8 mouse cellular contexts compared by ENCODE assay signal in the genomic region with DNA sequence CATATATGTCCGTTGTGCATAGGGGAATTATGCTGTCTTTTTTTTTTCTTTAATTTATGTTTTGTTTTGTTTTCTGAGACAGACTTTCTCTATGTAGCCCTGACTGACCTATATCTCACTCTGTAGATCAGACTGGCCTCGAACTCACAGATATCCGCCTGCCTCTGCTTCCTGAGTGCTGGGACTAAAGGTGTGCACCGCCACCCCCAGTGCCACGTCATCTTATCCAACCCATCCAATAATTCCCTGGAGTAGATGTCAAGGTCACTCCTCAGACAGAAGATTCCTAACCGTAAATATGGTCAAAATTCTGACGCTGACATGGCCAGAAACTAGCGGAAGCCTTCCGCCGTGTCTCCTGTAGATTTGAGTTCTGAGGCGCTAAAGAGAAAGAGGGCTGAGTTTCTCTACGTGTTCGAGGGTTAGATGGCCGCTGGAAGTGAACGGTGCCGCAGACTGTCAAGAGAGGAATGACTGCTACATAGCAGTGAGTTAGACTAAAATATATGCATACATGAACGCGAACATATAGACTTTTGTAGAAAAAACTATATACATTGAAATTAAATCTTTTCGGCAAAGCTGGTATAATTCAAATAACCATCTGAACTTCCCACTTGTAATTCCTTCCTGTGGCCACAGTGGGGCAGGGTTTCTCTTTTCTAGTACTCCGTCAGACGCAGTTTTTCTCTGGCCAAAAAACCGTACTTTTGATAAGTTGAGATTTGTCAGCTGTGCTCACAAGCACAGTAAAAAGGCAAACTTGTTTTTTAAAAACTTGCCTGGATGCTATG. TPM values are rescaled to one million over a fixed set of nuclear protein-coding genes. Genes with fewer than 3 reads are reported as not detected.
DNase-seq lines count a peak whose midpoint lies in the region; ATAC-seq and TF ChIP-seq lines count a peak whose summit lies in the region.

No protein-coding gene starts in this region.

- peak overlapping the region; percentile 58 for H3K4me2 ChIP-seq in lung, embryonic 14.5 days

- no peak overlapping the region; the same call in 1 of the 2 replicates for H3K4me3 ChIP-seq in G1E (ENCODE audit: low read depth, low read length)
- H3K4me3 ChIP-seq in layer of hippocampus, adult 2 months, result peak overlapping the region; percentile 59
- peak overlapping the region; percentile 37 for H3K4me3 ChIP-seq in lung, embryonic 14.5 days (ENCODE audit: low read depth, low read length)

- no peaks in the 10 kb centered on the region for H3K27me3 ChIP-seq in G1E (ENCODE audit: insufficient read depth, low read length)
- no peaks in the 10 kb centered on the region for H3K27me3 ChIP-seq in lung, embryonic 14.5 days (ENCODE audit: insufficient read depth, low read length)

- 12% methylated on average over 22 of the region's 22 CpGs for WGBS in lung, embryonic 14.5 days

- TF ChIP-seq CTCF in G1E (IDR thresholded peaks at IDR 0.05; ENCODE audit: low read depth, low read length), result peak; percentile 36; the same call in 1 of the 2 replicates
- peak; percentile 96 for TF ChIP-seq CTCF in layer of hippocampus, adult 2 months (conservative IDR thresholded peaks at IDR 0.05)
- TF ChIP-seq CTCF in lung, embryonic 14.5 days (IDR thresholded peaks at IDR 0.05; ENCODE audit: low read depth), result peak; percentile 77

- H3K27ac ChIP-seq in layer of hippocampus, adult 2 months, result peak overlapping the region; percentile 40
- H3K27ac ChIP-seq in lung, embryonic 14.5 days (ENCODE audit: low read depth), result no peak overlapping the region

- H3K9ac ChIP-seq in lung, embryonic 14.5 days, result peak overlapping the region; percentile 10; the same call in 1 of the 2 replicates

- H3K4me1 ChIP-seq in G1E (ENCODE audit: insufficient read depth, low read depth, low read length), result peaks cover 23% of the 10 kb centered on the region
- no peaks in the 10 kb centered on the region; the same call in 1 of the 2 replicates for H3K4me1 ChIP-seq in lung, embryonic 14.5 days (ENCODE audit: insufficient read depth)

- H3K9me3 ChIP-seq in G1E (replicated peaks), result no peaks in the 10 kb centered on the region
- no peaks in the 10 kb centered on the region for H3K9me3 ChIP-seq in lung, embryonic 14.5 days (ENCODE audit: low read depth, low read length)

- DNase-seq in G1E (ENCODE audit: low spot score), result no peak
- peak; percentile 64 for DNase-seq in brain, embryonic 18.5 days (ENCODE audit: low read depth, low spot score)
- peak; percentile 77 for DNase-seq in heart, postnatal 4 days
- peak; percentile 66 to 76 for DNase-seq in layer of hippocampus, adult 2 months (ENCODE audit: low spot score in 2 of 2)
- DNase-seq in lung, embryonic 14.5 days, result peak; percentile 96
- peak; percentile 47 to 74 for DNase-seq in thymus, postnatal 10 days (ENCODE audit: low spot score in 2 of 2)

- H3K36me3 ChIP-seq in G1E (replicated peaks), result no peaks in the 10 kb centered on the region
- no peaks in the 10 kb centered on the region for H3K36me3 ChIP-seq in lung, embryonic 14.5 days (ENCODE audit: insufficient read depth)

- peak; percentile 50; the same call in 1 of the 2 replicates for ATAC-seq in G1E (ENCODE audit: extremely low read depth, insufficient number of reproducible peaks, low FRiP score, poor library complexity, severe bottlenecking)
- ATAC-seq in erythroid progenitor cell, adult 5-6 weeks (replicated peaks; ENCODE audit: low FRiP score, poor library complexity, severe bottlenecking), result peak; percentile 73
- ATAC-seq in lung, embryonic 14.5 days (ENCODE audit: insufficient read depth), result 0 out of 2 replicates have a peak, but pooled peaks have one; percentile 40
- peak; percentile 90 for ATAC-seq in neutrophil, adult 5-6 weeks (ENCODE audit: extremely low read depth, insufficient number of reproducible peaks, low FRiP score, poor library complexity, severe bottlenecking)

RNA-seq across cellular contexts. Expression of gene Ostc, which starts 5.7 kb away (rescaled TPM):
- 141 and 182 TPM in 2 replicates for total RNA-seq in G1E (2014; fragmentation: Nextera tagmentation)
- total RNA-seq in G1E (2017), result 238 and 252 TPM in 2 replicates
- 24.6 and 32.9 TPM in 2 replicates for polyA plus RNA-seq in G1E (2012)
- 50.3 and 78.2 TPM in 2 replicates for total RNA-seq in erythroid progenitor cell, adult 5-6 weeks (2015; ENCODE audit: low replicate concordance)
- total RNA-seq in erythroid progenitor cell, adult 5-6 weeks (2017; ENCODE audit: low replicate concordance), result 27.6 and 35.3 TPM in 2 replicates
- 10 to 100 TPM; 83.3 to 95.7 TPM for total RNA-seq in heart, postnatal 4 days (2021)
- total RNA-seq in layer of hippocampus, adult 2 months (2021), result 10 to 100 TPM; 61.8 to 63.1 TPM
- polyA plus RNA-seq in lung, embryonic 14.5 days (2014; fragmentation: Nextera tagmentation; extraction: Ambion mirVana), result 401 and 409 TPM in 2 replicates
- 73.9 and 88.2 TPM in 2 replicates for total RNA-seq in neutrophil, adult 5-6 weeks (2017)

RNA-seq across cellular contexts. Expression of gene Rpl34, which starts 15.2 kb away (rescaled TPM):
- total RNA-seq in G1E (2014; fragmentation: Nextera tagmentation) (257 and 272 TPM in 2 replicates), G1E (2017) (454 and 597 TPM in 2 replicates)
- 99.8 and 105 TPM in 2 replicates for polyA plus RNA-seq in G1E (2012)
- total RNA-seq in erythroid progenitor cell, adult 5-6 weeks (2015; ENCODE audit: low replicate concordance), result 421 and 458 TPM in 2 replicates
- total RNA-seq in erythroid progenitor cell, adult 5-6 weeks (2017; ENCODE audit: low replicate concordance), result 604 and 672 TPM in 2 replicates
- total RNA-seq in heart, postnatal 4 days (2021), result 100 to 1,000 TPM; 578 to 602 TPM
- total RNA-seq in layer of hippocampus, adult 2 months (2021), result 100 to 1,000 TPM; 341 to 352 TPM
- polyA plus RNA-seq in lung, embryonic 14.5 days (2014; fragmentation: Nextera tagmentation; extraction: Ambion mirVana), result 1,090 and 1,134 TPM in 2 replicates
- 1,485 and 1,678 TPM in 2 replicates for total RNA-seq in neutrophil, adult 5-6 weeks (2017)

Comparison
In these comparisons a context has a peak if more than half of its experiments do, and no peak if none do; other contexts are left out.
1. ATAC-seq: peak in every context shown above with its lines; median percentile 90 in neutrophil, adult 5-6 weeks; 73 in erythroid progenitor cell, adult 5-6 weeks; 50 in G1E; 40 in lung, embryonic 14.5 days.
2. CTCF ChIP-seq: peak in every context shown above with its lines; median percentile 96 in layer of hippocampus, adult 2 months; 77 in lung, embryonic 14.5 days; 36 in G1E.